Mouse (Mus musculus) hindbrain, postnatal 0 days (tissue): ENCODE results near the gene Ddx39b. TPM values are rescaled to one million over a fixed set of nuclear protein-coding genes. Genes with fewer than 3 reads are reported as not detected.
A peak's percentile ranks its signal among the peaks of the same experiment; 100 is the strongest.

Source experiments
- ATAC-seq: fragments of 200-750 bp; cut with Nextera tagmentation; 2 replicates; pipeline ENCODE4 v1.8.0; 2017; ENCODE audit warnings: mild to moderate bottlenecking, moderate TSS enrichment, moderate library complexity
- DNase-seq: peaks from one replicate; pipeline ENCODE4 v3.0.0-alpha.2; 2015; ENCODE audit warnings: low spot score
- H3K27ac ChIP-seq: fragments of 300-500 bp; sonication (generic); 2 replicates; pipeline ENCODE4 v1.5.1; 2014; ENCODE audit warnings: mild to moderate bottlenecking
- H3K27me3 ChIP-seq: fragments of 300-500 bp; sonication (generic); 2 replicates; pipeline ENCODE4 v1.6.1; 2014; ENCODE audit warnings: low read length, mixed read lengths; ENCODE audit not compliant: insufficient read depth
- H3K36me3 ChIP-seq: fragments of 300-500 bp; sonication (generic); 2 replicates; pipeline ENCODE4 v1.6.1; 2014; ENCODE audit warnings: low read length, mixed read lengths; ENCODE audit not compliant: insufficient read depth
- H3K4me1 ChIP-seq: fragments of 300-500 bp; sonication (generic); 2 replicates; pipeline ENCODE4 v1.6.1; 2014; ENCODE audit warnings: antibody characterized with exemption, low read length, mixed read lengths; ENCODE audit not compliant: insufficient read depth
- H3K4me2 ChIP-seq: fragments of 300-500 bp; sonication (generic); 2 replicates; pipeline ENCODE4 v1.6.1; 2014; ENCODE audit warnings: low read depth, mild to moderate bottlenecking, low read length, moderate library complexity, mixed read lengths
- H3K4me3 ChIP-seq: fragments of 300-500 bp; sonication (generic); 2 replicates; pipeline ENCODE4 v1.5.1; 2014; ENCODE audit warnings: low read length
- H3K9ac ChIP-seq: fragments of 300-500 bp; sonication (generic); replicated peaks from 2 replicates; pipeline ENCODE4 v1.6.1; 2014; ENCODE audit warnings: mild to moderate bottlenecking, low read length, moderate library complexity, mixed read lengths
- H3K9me3 ChIP-seq: fragments of 300-500 bp; sonication (generic); 2 replicates; pipeline ENCODE4 v1.6.1; 2016; ENCODE audit warnings: low read length, mixed read lengths
- CTCF ChIP-seq: IDR thresholded peaks from 2 replicates; pipeline ENCODE4 v1.5.1; 2016; ENCODE audit warnings: antibody characterized with exemption, control low read depth, low read depth
- WGBS: fragments of 180-500 bp; shearing (Covaris S2); extraction: QIAGEN DNeasy Blood & Tissue Kit; methylation state at CpG from one replicate; pipeline ENCODE4 v1.1.7; 2014; 5-methylcytosine and 5-hydroxymethylcytosine counted together
- polyA plus RNA-seq: library from polyadenylated mRNA; unstranded; fragments of >200 nt; fragmentation: Nextera tagmentation; extraction: Ambion mirVana; gene quantifications from 2 replicates; pipeline ENCODE4 v1.2.1, GENCODE M21; 2015
- total RNA-seq: library from RNA; depleted of rRNA; stranded (reverse); fragments of >200 nt; gene quantifications from 2 replicates; pipeline ENCODE4 v1.2.3, GENCODE M21; 2014

The Ddx39b gene
- total and polyA plus RNA-seq, 2 experiments from 2014 or later: 266 to 341 TPM

GRCm38 (mm10) chr17:35249451-35250197, 8.1 kb downstream of the Ddx39b start:
- ATAC-seq (no peak), DNase-seq (no peak)
- no peak for TF ChIP-seq CTCF
- no peak overlapping the region for H3K9ac ChIP-seq
- H3K27ac ChIP-seq: no peak overlapping the region
- H3K4me1 ChIP-seq: 0 out of 2 replicates have a peak, but pooled peaks cover under 1% of the 10 kb centered on the region
- H3K9me3 ChIP-seq: no peaks in the 10 kb centered on the region
- no peak overlapping the region for H3K4me2 ChIP-seq
- H3K27me3 ChIP-seq: no peaks in the 10 kb centered on the region
- peaks cover 78% of the 10 kb centered on the region for H3K36me3 ChIP-seq
- WGBS: 81% methylated on average over 19 of the region's 19 CpGs
- no peak overlapping the region for H3K4me3 ChIP-seq

GRCm38 (mm10) chr17:35250348-35251120, 9.0 kb downstream of the Ddx39b start:
- ATAC-seq (no peak), DNase-seq (no peak)
- Histone ChIP-seq H3K4me1 (no peaks in the 10 kb centered on the region), H3K4me2 (no peak overlapping the region), H3K4me3 (no peak overlapping the region), H3K9ac (no peak overlapping the region), H3K27ac (no peak overlapping the region), H3K27me3 (no peaks in the 10 kb centered on the region), H3K36me3 (peaks cover 69% of the 10 kb centered on the region), H3K9me3 (no peaks in the 10 kb centered on the region)
- 92% methylated on average over 3 of the region's 3 CpGs for WGBS
- TF ChIP-seq CTCF: no peak

- Histone ChIP-seq H3K4me1 (no peaks in the 10 kb centered on the region), H3K27ac (no peak overlapping the region), H3K4me2 (no peak overlapping the region), H3K4me3 (no peak overlapping the region), H3K27me3 (no peaks in the 10 kb centered on the region), H3K36me3 (peaks cover 63% of the 10 kb centered on the region), H3K9ac (no peak overlapping the region), H3K9me3 (no peaks in the 10 kb centered on the region)
- no peak for ATAC-seq
- WGBS: 82% methylated on average over 15 of the region's 15 CpGs
- DNase-seq: no peak
- TF ChIP-seq CTCF: no peak
Observed at GRCm38 (mm10) chr17:35251162-35251719, 9.7 kb downstream of the Ddx39b start.

- DNase-seq (no peak), ATAC-seq (no peak)
- Histone ChIP-seq H3K36me3 (peaks cover 55% of the 10 kb centered on the region), H3K4me1 (no peaks in the 10 kb centered on the region), H3K9ac (no peak overlapping the region), H3K27ac (no peak overlapping the region), H3K4me3 (no peak overlapping the region), H3K9me3 (no peaks in the 10 kb centered on the region), H3K27me3 (no peaks in the 10 kb centered on the region), H3K4me2 (no peak overlapping the region)
- WGBS: 84% methylated on average over 5 of the region's 5 CpGs
- TF ChIP-seq CTCF: no peak
Observed at GRCm38 (mm10) chr17:35251981-35252380, 10.4 kb downstream of the Ddx39b start.

- WGBS: 82% methylated on average over 18 of the region's 18 CpGs
- no peak for ATAC-seq
- DNase-seq: no peak
- H3K36me3 ChIP-seq: peaks cover 48% of the 10 kb centered on the region
- H3K9ac ChIP-seq: no peak overlapping the region
- no peaks in the 10 kb centered on the region for H3K27me3 ChIP-seq
- no peak overlapping the region for H3K27ac ChIP-seq
- 0 out of 2 replicates have a peak, but pooled peaks cover under 1% of the 10 kb centered on the region for H3K4me1 ChIP-seq
- peak; percentile 2; the same call in 1 of the 2 replicates for TF ChIP-seq CTCF
- no peaks in the 10 kb centered on the region for H3K9me3 ChIP-seq
- H3K4me3 ChIP-seq: no peak overlapping the region
- H3K4me2 ChIP-seq: no peak overlapping the region
Observed at GRCm38 (mm10) chr17:35252619-35253292, 11.2 kb downstream of the Ddx39b start.

- 85% methylated on average over 32 of the region's 32 CpGs for WGBS
- H3K9ac ChIP-seq: no peak overlapping the region
- no peak overlapping the region for H3K4me3 ChIP-seq
- H3K4me1 ChIP-seq: 0 out of 2 replicates have a peak, but pooled peaks cover 4% of the 10 kb centered on the region
- no peak for ATAC-seq
- no peak for TF ChIP-seq CTCF
- no peaks in the 10 kb centered on the region for H3K27me3 ChIP-seq
- H3K4me2 ChIP-seq: no peak overlapping the region
- H3K27ac ChIP-seq: no peak overlapping the region
- peaks cover 40% of the 10 kb centered on the region for H3K36me3 ChIP-seq
- no peaks in the 10 kb centered on the region for H3K9me3 ChIP-seq
- no peak for DNase-seq
Observed at GRCm38 (mm10) chr17:35253293-35254093, 11.9 kb downstream of the Ddx39b start.
